Mouse (Mus musculus): ENCODE results near the gene Rgmb.

DNA sequence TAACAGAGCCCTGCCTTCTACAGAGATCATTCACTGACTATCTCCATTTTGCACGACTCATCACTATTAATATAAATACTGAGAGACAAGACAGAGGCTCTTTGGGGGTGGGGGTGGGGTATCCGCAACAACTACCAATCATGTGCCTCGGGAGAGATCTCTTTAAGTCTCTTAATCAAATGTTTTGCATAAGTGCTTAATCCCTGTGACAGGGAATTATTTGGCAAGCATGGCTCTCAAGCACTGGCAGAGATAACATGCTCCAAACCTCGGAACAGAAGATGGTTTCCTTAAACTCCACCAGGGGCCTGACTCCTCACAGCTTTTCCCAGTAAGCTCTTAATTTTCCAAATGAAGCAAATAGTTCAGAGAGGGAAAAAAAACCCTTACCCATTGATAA is 22.8 kb downstream of the Rgmb start:
- TF ChIP-seq CTCF (IDR thresholded peaks at IDR 0.05; ENCODE audit: low read depth) (no peak), EP300 (IDR thresholded peaks at IDR 0.05; ENCODE audit: low read depth) (no peak)

Data from liver, embryonic 14.5 days (tissue).